Mouse (Mus musculus) neural tube, embryonic 14.5 days (tissue): ENCODE measurements around the gene Zfp385a. TPM values are rescaled to one million over a fixed set of nuclear protein-coding genes. Genes with fewer than 3 reads are reported as not detected.

ENCODE experiments used
- ATAC-seq: fragments of 200-750 bp; cut with Nextera tagmentation; 2 replicates; pipeline ENCODE4 v1.8.0; 2017; ENCODE audit warnings: low read depth, mild to moderate bottlenecking, moderate TSS enrichment, moderate library complexity
- H3K27ac ChIP-seq: fragments of 300-500 bp; sonication (generic); 2 replicates; pipeline ENCODE4 v1.5.1; 2014; ENCODE audit warnings: low read depth, mild to moderate bottlenecking, control low read depth, low read length, moderate library complexity, mixed read lengths
- H3K27me3 ChIP-seq: fragments of 300-500 bp; sonication (generic); 2 replicates; pipeline ENCODE4 v1.6.1; 2014; ENCODE audit warnings: low read length; ENCODE audit not compliant: control insufficient read depth, insufficient read depth
- H3K36me3 ChIP-seq: fragments of 300-500 bp; sonication (generic); 2 replicates; pipeline ENCODE4 v1.6.1; 2014; ENCODE audit warnings: low read length, mixed read lengths; ENCODE audit not compliant: control insufficient read depth, insufficient read depth
- H3K4me1 ChIP-seq: fragments of 300-500 bp; sonication (generic); 2 replicates; pipeline ENCODE4 v1.6.1; 2014; ENCODE audit warnings: low read length; ENCODE audit not compliant: control insufficient read depth, insufficient read depth
- H3K4me2 ChIP-seq: fragments of 300-500 bp; sonication (generic); 2 replicates; pipeline ENCODE4 v1.6.1; 2014; ENCODE audit warnings: mild to moderate bottlenecking, low read depth, low read length, control low read depth
- H3K4me3 ChIP-seq: fragments of 300-500 bp; sonication (generic); 2 replicates; pipeline ENCODE4 v1.5.1; 2014; ENCODE audit warnings: low read depth, low read length, control low read depth, mixed read lengths
- H3K9ac ChIP-seq: fragments of 300-500 bp; sonication (generic); replicated peaks from 2 replicates; pipeline ENCODE4 v1.6.1; 2014; ENCODE audit warnings: low read depth, mild to moderate bottlenecking, control low read depth, low read length, mixed read lengths
- H3K9me3 ChIP-seq: fragments of 300-500 bp; sonication (generic); 2 replicates; pipeline ENCODE4 v1.6.1; 2016; ENCODE audit warnings: low read length; ENCODE audit not compliant: control insufficient read depth
- WGBS: fragments of 180-500 bp; shearing (Covaris S2); extraction: QIAGEN DNeasy Blood & Tissue Kit; methylation state at CpG from one replicate; pipeline ENCODE4 v1.1.7; 2014; 5-methylcytosine and 5-hydroxymethylcytosine counted together
- polyA plus RNA-seq: library from polyadenylated mRNA; unstranded; fragments of >200 nt; fragmentation: Nextera tagmentation; extraction: Ambion mirVana; gene quantifications from 2 replicates; pipeline ENCODE4 v1.2.1, GENCODE M21; 2014

Gene Zfp385a
- polyA plus RNA-seq, 1 experiment from 2014 or later, result 20.7 TPM

GRCm38 (mm10) chr15:103303916-103304615 lies 35.8 kb downstream of the Zfp385a start:
- no peak for ATAC-seq
- Histone ChIP-seq H3K4me1 (peaks cover 73% of the 10 kb centered on the region), H3K36me3 (no peaks in the 10 kb centered on the region), H3K27ac (peak overlapping the region; percentile 100), H3K27me3 (no peaks in the 10 kb centered on the region), H3K4me3 (peak overlapping the region; percentile 22; the same call in 1 of the 2 replicates), H3K9me3 (no peaks in the 10 kb centered on the region), H3K9ac (peak overlapping the region; percentile 39), H3K4me2 (peak overlapping the region; percentile 45)
- under 1% methylated on average over 8 of the region's 8 CpGs for WGBS

GRCm38 (mm10) chr15:103302341-103303021 lies 37.4 kb downstream of the Zfp385a start:
- Histone ChIP-seq H3K27me3 (no peaks in the 10 kb centered on the region), H3K9ac (0 out of 2 replicates have a peak overlapping the region, but pooled peaks have one; percentile 17), H3K4me2 (no peak overlapping the region), H3K4me1 (peaks cover 84% of the 10 kb centered on the region), H3K4me3 (no peak overlapping the region), H3K36me3 (no peaks in the 10 kb centered on the region), H3K9me3 (no peaks in the 10 kb centered on the region), H3K27ac (peak overlapping the region; percentile 100)
- WGBS, result 7% methylated on average over 6 of the region's 6 CpGs
- no peak for ATAC-seq

- Histone ChIP-seq H3K9me3 (no peaks in the 10 kb centered on the region), H3K9ac (peak overlapping the region; percentile 17; the same call in 1 of the 2 replicates), H3K27me3 (no peaks in the 10 kb centered on the region), H3K4me1 (peaks cover 90% of the 10 kb centered on the region), H3K36me3 (no peaks in the 10 kb centered on the region), H3K4me2 (0 out of 2 replicates have a peak overlapping the region, but pooled peaks have one; percentile 2), H3K27ac (peak overlapping the region; percentile 100), H3K4me3 (no peak overlapping the region)
- 11% methylated on average over 5 of the region's 5 CpGs for WGBS
- no peak for ATAC-seq
Observed at GRCm38 (mm10) chr15:103301547-103302340, 38.1 kb downstream of the Zfp385a start.

GRCm38 (mm10) chr15:103301046-103301445 lies 38.8 kb downstream of the Zfp385a start:
- Histone ChIP-seq H3K9me3 (no peaks in the 10 kb centered on the region), H3K36me3 (no peaks in the 10 kb centered on the region), H3K27me3 (no peaks in the 10 kb centered on the region), H3K4me2 (peak overlapping the region; percentile 7), H3K9ac (no peak overlapping the region), H3K27ac (peak overlapping the region; percentile 100), H3K4me3 (no peak overlapping the region), H3K4me1 (peaks cover 92% of the 10 kb centered on the region)
- ATAC-seq, result no peak
- 4% methylated on average over 2 of the region's 2 CpGs for WGBS

- ATAC-seq, result 0 out of 2 replicates have a peak, but pooled peaks have one; percentile 1
- Histone ChIP-seq H3K9ac (peak overlapping the region; percentile 47), H3K4me3 (no peak overlapping the region), H3K36me3 (no peaks in the 10 kb centered on the region), H3K4me1 (peaks cover 92% of the 10 kb centered on the region), H3K9me3 (no peaks in the 10 kb centered on the region), H3K4me2 (peak overlapping the region; percentile 7), H3K27me3 (no peaks in the 10 kb centered on the region), H3K27ac (peak overlapping the region; percentile 100)
- 6% methylated on average over 2 of the region's 2 CpGs for WGBS
Observed at GRCm38 (mm10) chr15:103300560-103300959, 39.3 kb downstream of the Zfp385a start.

- Histone ChIP-seq H3K27me3 (no peaks in the 10 kb centered on the region), H3K9me3 (no peaks in the 10 kb centered on the region), H3K9ac (peak overlapping the region; percentile 47; the same call in 1 of the 2 replicates), H3K4me2 (peak overlapping the region; percentile 7), H3K27ac (peak overlapping the region; percentile 100), H3K4me3 (peak overlapping the region; percentile 2; the same call in 1 of the 2 replicates), H3K36me3 (no peaks in the 10 kb centered on the region), H3K4me1 (peaks cover 96% of the 10 kb centered on the region)
- peak; percentile 76 for ATAC-seq
- 5% methylated on average over 18 of the region's 18 CpGs for WGBS
Observed at GRCm38 (mm10) chr15:103300067-103300471, 39.8 kb downstream of the Zfp385a start.

- Histone ChIP-seq H3K36me3 (no peaks in the 10 kb centered on the region), H3K9ac (peak overlapping the region; percentile 47; the same call in 1 of the 2 replicates), H3K4me2 (peak overlapping the region; percentile 7), H3K4me1 (peaks cover 94% of the 10 kb centered on the region), H3K27me3 (no peaks in the 10 kb centered on the region), H3K27ac (peak overlapping the region; percentile 100), H3K4me3 (peak overlapping the region; percentile 2; the same call in 1 of the 2 replicates), H3K9me3 (no peaks in the 10 kb centered on the region)
- WGBS, result 3% methylated on average over 8 of the region's 8 CpGs
- no peak; the same call in 1 of the 2 replicates for ATAC-seq
Observed at GRCm38 (mm10) chr15:103299644-103300043, 40.2 kb downstream of the Zfp385a start.

GRCm38 (mm10) chr15:103298861-103299616 lies 40.9 kb downstream of the Zfp385a start:
- 50% methylated on average over 5 of the region's 5 CpGs for WGBS
- Histone ChIP-seq H3K9me3 (no peaks in the 10 kb centered on the region), H3K4me1 (peaks cover 88% of the 10 kb centered on the region), H3K4me3 (no peak overlapping the region), H3K36me3 (no peaks in the 10 kb centered on the region), H3K27me3 (no peaks in the 10 kb centered on the region), H3K27ac (peak overlapping the region; percentile 100), H3K4me2 (peak overlapping the region; percentile 7; the same call in 1 of the 2 replicates), H3K9ac (no peak overlapping the region)
- ATAC-seq, result no peak
